Mouse (Mus musculus) hindbrain, embryonic 12.5 days (tissue): ENCODE data around the gene Tmem184a. TPM values are rescaled to one million over a fixed set of nuclear protein-coding genes. Genes with fewer than 3 reads are reported as not detected.

Experiments used
- ATAC-seq: fragments of 200-750 bp; cut with Nextera tagmentation; 2 replicates; pipeline ENCODE4 v1.8.0; 2017; ENCODE audit warnings: moderate TSS enrichment; ENCODE audit not compliant: low FRiP score
- H3K27ac ChIP-seq: fragments of 300-500 bp; sonication (generic); 2 replicates; pipeline ENCODE4 v1.5.1; 2016; ENCODE audit warnings: mild to moderate bottlenecking
- H3K27me3 ChIP-seq: fragments of 300-500 bp; sonication (generic); 2 replicates; pipeline ENCODE4 v1.6.1; 2016; ENCODE audit warnings: mild to moderate bottlenecking
- H3K36me3 ChIP-seq: fragments of 300-500 bp; sonication (generic); 2 replicates; pipeline ENCODE4 v1.6.1; 2016; ENCODE audit warnings: mild to moderate bottlenecking
- H3K4me1 ChIP-seq: fragments of 300-500 bp; sonication (generic); 2 replicates; pipeline ENCODE4 v1.6.1; 2016
- H3K4me2 ChIP-seq: fragments of 300-500 bp; sonication (generic); replicated peaks from 2 replicates; pipeline ENCODE4 v1.6.1; 2016; ENCODE audit warnings: mild to moderate bottlenecking
- H3K4me3 ChIP-seq: fragments of 300-500 bp; sonication (generic); 2 replicates; pipeline ENCODE4 v1.5.1; 2016; ENCODE audit warnings: mild to moderate bottlenecking
- H3K9ac ChIP-seq: fragments of 300-500 bp; sonication (generic); 2 replicates; pipeline ENCODE4 v1.6.1; 2016; ENCODE audit warnings: mild to moderate bottlenecking, moderate library complexity
- H3K9me3 ChIP-seq: fragments of 300-500 bp; sonication (generic); replicated peaks from 2 replicates; pipeline ENCODE4 v1.6.1; 2016; ENCODE audit warnings: mild to moderate bottlenecking
- WGBS: fragments of 180-500 bp; shearing (Covaris S2); methylation state at CpG from one replicate; pipeline ENCODE4 v1.1.7; 2016; 5-methylcytosine and 5-hydroxymethylcytosine counted together
- polyA plus RNA-seq: library from polyadenylated mRNA; unstranded; fragments of >200 nt; fragmentation: Nextera tagmentation; extraction: Ambion mirVana; gene quantifications from 2 replicates; pipeline ENCODE4 v1.2.1, GENCODE M21; 2016

Gene Tmem184a
- polyA plus RNA-seq, 1 experiment from 2014 or later: 1.4 TPM

DNA sequence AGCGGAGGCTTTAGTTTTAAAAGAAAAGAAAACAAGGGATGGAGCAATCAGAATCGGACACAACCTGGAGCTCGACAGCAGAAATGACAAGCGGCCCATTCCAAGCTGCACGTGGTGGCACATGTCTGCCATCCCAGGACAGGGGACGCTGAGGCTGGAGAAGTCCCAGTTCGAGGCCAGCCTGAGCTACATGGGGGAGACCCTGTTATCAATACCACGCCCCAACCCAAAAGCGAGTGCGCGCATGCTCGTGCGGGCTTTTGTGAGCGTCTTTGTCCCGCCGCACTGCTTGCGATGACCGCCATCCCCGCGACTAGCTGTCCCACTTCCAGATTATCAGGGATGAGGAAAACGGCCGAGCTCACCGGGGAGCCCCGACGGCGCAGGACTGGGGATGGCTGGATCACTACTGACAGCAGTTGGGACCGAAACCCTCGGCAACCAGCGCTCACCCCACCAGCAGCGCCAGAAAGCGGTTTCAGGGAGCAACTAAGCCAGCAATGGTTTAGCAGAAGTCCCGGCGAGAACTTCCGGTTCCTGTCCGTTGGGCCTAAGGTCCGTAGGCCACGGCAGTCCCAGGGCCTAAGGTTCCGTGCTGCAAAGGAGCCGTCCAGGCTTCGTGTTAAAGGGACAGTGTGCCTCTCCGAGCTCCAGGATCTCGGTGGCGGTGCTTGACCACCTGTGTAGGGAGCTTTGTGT lies 6.8 kb upstream of the Tmem184a start, which contains the start of the genes Gm26938 and Psmg3:
Gm26938 (minus strand) TSS at position 51 of the 699 bp plus-strand sequence.
Psmg3 (minus strand) TSS at position 529 of the 699 bp plus-strand sequence.
- H3K36me3 ChIP-seq: peaks cover 30% of the 10 kb centered on the region
- ATAC-seq: peak; percentile 71
- peak within 1 kb of the TSS; percentile 77 for H3K27ac ChIP-seq
- H3K4me1 ChIP-seq: peaks cover 16% of the 10 kb centered on the region
- H3K9ac ChIP-seq: peak within 1 kb of the TSS; percentile 81
- peak within 1 kb of the TSS; percentile 93 for H3K4me2 ChIP-seq
- no peaks in the 10 kb centered on the region for H3K27me3 ChIP-seq
- H3K4me3 ChIP-seq: peak within 1 kb of the TSS; percentile 86
- WGBS: under 1% methylated on average over 43 of the region's 43 CpGs
- no peaks in the 10 kb centered on the region for H3K9me3 ChIP-seq

DNA sequence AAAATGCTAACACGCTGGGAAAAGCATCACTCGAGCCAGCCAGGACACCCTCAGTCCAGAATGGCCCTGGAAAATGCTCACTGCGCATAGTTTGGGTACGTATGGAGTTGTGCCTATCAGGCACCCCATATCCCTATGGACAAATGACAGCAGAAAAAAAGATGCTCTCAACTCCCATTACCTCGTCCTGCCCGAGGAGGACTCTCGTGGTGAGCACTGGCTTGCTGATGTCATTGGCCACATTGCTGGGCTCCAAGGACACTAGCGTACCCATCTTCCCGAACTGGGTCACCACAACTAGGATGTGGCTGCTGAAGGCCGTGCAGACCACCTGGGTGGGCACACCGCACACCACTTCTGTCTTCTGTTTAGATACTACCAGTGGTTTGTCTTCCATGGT lies 6.2 kb upstream of the Tmem184a start:
- Histone ChIP-seq H3K27ac (no peak overlapping the region), H3K27me3 (no peaks in the 10 kb centered on the region), H3K4me2 (peak overlapping the region; percentile 93), H3K9me3 (no peaks in the 10 kb centered on the region), H3K4me1 (peaks cover 16% of the 10 kb centered on the region), H3K9ac (peak overlapping the region; percentile 81), H3K36me3 (peaks cover 33% of the 10 kb centered on the region), H3K4me3 (peak overlapping the region; percentile 86)
- no peak for ATAC-seq
- 50% methylated on average over 11 of the region's 11 CpGs for WGBS

DNA sequence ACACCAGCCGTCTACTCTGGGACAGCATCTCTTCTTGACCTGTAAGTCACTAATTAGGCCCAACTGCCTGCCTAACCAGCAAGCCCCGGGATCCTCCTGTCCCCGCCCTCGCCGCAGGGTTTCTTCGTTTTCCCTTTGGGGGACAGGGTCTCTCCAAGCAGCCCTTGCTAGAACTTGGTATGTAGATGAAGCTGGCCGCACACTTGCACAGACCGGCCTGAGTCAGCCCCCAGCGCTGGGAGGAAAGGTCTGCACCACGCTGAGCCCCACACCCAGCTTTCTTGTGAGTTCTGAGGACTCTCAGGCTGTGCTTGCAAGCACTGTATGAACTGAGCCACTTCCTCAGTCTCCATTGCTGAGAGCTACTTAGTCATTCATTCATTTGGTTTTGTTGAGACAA lies 4.8 kb upstream of the Tmem184a start:
- no peak overlapping the region for H3K9ac ChIP-seq
- H3K27ac ChIP-seq: no peak overlapping the region
- no peak for ATAC-seq
- peaks cover 16% of the 10 kb centered on the region for H3K4me1 ChIP-seq
- H3K4me3 ChIP-seq: no peak overlapping the region
- 90% methylated on average over 10 of the region's 10 CpGs for WGBS
- no peaks in the 10 kb centered on the region for H3K27me3 ChIP-seq
- no peak overlapping the region for H3K4me2 ChIP-seq
- H3K36me3 ChIP-seq: peaks cover 40% of the 10 kb centered on the region
- no peaks in the 10 kb centered on the region for H3K9me3 ChIP-seq

DNA sequence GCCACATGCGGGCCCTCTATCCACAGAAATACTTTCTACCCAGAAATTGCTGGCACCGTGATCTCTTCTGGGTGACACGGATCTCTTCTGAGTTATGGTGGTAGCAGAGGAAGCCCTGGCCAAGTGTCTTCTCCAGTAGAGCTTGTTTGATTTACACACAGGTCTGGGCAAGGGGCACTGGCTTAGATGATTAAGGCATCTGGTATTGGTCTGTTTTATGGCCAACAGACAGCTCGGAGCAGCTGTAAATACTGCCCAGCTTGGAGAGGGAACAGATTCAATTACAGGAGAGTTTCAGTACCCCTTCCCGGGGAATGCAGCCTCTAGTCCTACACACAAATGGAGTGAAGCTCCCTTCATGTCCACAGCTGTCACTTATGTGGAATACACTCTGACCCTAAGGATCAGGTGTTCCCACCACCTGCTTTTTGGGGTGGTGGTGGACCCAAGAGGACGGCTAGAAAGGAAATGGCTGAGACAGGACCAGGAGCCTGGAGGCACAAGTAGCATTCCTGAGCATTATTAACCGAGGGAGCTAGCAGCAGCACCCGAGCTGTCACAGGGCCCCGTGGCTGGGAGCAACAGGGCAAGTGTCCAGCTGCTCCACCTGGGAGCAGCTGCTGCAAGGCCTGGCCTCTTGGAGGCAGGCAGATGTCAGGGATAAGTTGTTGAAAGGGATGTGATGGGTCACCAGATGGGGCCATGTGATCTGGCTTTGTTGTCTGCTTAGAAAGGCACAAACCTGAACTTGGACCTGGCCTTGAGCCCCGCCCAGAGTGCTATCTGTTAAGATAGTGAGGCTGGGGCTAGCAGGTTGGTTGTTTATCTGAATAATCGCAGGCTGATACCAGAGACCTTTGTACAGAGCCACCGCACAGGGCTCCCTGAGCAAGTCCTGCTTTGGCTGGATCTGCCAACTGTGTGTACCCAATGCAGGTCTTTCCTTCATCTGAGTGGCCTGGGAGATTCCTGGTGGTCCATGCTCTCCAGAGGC lies 2.0 kb upstream of the Tmem184a start:
- peaks cover 14% of the 10 kb centered on the region for H3K4me1 ChIP-seq
- no peaks in the 10 kb centered on the region for H3K27me3 ChIP-seq
- H3K9me3 ChIP-seq: no peaks in the 10 kb centered on the region
- H3K4me3 ChIP-seq: no peak overlapping the region
- no peak for ATAC-seq
- H3K4me2 ChIP-seq: no peak overlapping the region
- peaks cover 40% of the 10 kb centered on the region for H3K36me3 ChIP-seq
- no peak overlapping the region for H3K27ac ChIP-seq
- no peak overlapping the region for H3K9ac ChIP-seq
- 80% methylated on average over 12 of the region's 12 CpGs for WGBS

DNA sequence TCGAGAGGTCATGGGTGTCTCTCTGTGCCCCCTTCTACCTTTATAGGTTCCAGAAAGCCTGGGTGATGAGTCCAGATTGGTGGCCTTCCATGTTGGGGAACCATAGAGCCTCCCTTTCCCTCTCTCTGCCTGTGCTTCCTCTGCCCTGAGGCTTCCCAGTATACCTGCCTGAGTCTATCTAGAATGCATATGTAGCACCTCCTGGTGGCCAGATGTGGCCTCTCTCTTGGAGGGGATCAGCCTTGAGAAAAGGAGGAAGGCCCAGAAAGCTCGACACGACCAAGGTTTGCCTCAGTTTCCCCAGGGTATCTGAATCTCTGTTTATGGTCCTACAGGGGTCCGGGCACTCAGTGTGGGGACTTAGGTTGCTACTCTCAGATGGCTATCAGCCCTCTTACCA lies 916 bp downstream of the Tmem184a start:
- Histone ChIP-seq H3K27me3 (peaks cover 29% of the 10 kb centered on the region), H3K4me1 (no peaks in the 10 kb centered on the region), H3K9ac (no peak overlapping the region), H3K9me3 (no peaks in the 10 kb centered on the region), H3K36me3 (peaks cover 33% of the 10 kb centered on the region), H3K4me3 (no peak overlapping the region), H3K4me2 (no peak overlapping the region), H3K27ac (no peak overlapping the region)
- WGBS: 57% methylated on average over 4 of the region's 4 CpGs
- no peak for ATAC-seq

DNA sequence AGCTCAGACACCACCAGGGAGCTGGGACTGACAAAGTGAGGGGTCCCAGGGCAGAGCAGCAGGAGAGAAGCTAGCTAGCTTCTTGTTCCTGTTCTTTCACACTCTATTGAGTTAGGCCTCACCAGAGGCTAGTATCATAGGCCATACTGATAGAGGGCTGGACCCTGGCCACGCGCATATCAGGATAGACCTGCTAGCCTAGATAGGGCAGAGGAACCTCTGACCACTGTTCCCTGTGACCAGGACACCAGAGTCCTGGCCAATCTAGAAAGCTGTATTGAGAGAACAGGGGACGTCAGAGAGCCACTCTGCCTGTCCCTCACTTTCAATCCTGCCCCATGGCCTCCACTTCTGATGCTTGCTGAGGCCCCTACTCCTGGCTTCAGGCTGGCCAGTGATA lies 1.7 kb downstream of the Tmem184a start:
- H3K36me3 ChIP-seq: peaks cover 26% of the 10 kb centered on the region
- WGBS: 80% methylated on average over 3 of the region's 3 CpGs
- no peak overlapping the region for H3K4me2 ChIP-seq
- ATAC-seq: no peak
- no peak overlapping the region for H3K27ac ChIP-seq
- no peaks in the 10 kb centered on the region for H3K9me3 ChIP-seq
- peaks cover 36% of the 10 kb centered on the region for H3K27me3 ChIP-seq
- H3K9ac ChIP-seq: no peak overlapping the region
- no peak overlapping the region for H3K4me3 ChIP-seq
- H3K4me1 ChIP-seq: no peaks in the 10 kb centered on the region

DNA sequence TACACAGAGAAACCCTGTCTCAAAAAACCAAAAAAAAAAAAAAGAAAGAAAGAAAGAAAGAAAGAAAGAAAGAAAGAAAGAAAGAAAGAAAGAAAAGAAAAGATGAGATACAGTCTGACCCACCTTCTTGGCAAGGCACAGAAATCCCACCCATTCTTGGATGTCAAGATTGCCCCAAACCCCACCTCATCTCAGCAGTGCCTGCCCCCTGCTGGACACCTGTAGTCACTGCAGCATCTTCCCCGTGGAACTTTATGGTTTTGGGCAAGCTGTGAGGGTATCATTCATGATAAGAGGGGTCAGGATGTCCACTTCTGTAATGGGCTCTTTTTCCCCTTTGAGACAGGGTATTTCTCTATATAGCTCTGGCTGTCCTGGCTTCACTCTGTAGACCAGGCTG lies 2.4 kb downstream of the Tmem184a start:
- 15% methylated on average over 1 of the region's 1 CpGs for WGBS

DNA sequence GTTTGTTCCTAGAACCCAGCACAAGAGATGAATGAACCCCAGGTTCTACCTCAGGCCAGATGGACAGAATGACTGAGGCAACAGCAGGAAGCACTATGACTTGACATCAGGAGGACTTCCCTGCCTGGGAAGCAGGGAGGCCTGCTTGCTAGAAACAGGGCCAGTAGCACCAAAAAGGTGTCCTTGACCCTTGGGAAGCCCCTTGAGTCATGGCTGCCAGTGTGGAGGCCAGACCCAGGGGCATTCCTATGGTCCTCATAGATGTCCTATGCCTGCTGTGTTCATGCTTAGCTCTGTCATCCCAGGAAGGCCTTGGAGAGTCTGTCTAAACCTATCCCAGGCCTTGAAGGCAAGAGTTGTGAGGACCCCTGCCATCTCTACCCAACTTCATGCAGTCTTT lies 3.3 kb downstream of the Tmem184a start:
- Histone ChIP-seq H3K4me3 (no peak overlapping the region), H3K9ac (no peak overlapping the region)
- ATAC-seq: no peak

More for the DNA sequence above, 2.4 kb downstream of the Tmem184a start:
- no peaks in the 10 kb centered on the region for H3K4me1 ChIP-seq
- peaks cover 44% of the 10 kb centered on the region for H3K27me3 ChIP-seq
- no peaks in the 10 kb centered on the region for H3K9me3 ChIP-seq
- H3K36me3 ChIP-seq: peaks cover 18% of the 10 kb centered on the region
- no peak for ATAC-seq
- H3K4me2 ChIP-seq: no peak overlapping the region
- no peak overlapping the region for H3K4me3 ChIP-seq
- no peak overlapping the region for H3K9ac ChIP-seq
- no peak overlapping the region for H3K27ac ChIP-seq

DNA sequence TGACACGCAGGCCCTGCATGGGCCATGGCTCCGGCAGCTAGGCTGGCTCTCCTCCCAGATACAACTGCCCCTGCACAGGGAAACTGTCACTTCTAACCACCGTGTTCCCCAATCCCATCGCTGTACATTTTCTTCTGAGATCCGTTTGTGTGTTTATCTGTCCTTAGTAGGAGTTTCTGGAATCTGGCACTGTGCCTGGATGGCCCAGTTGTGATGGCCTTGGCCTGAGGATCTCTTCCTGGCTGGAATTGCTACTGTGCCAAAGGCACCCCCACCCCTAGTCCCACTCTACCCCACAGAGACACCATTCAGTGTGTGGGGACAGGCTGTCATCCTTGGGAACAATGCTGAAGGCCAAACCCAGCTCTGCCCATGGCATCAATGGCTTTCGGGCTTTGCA lies 3.8 kb downstream of the Tmem184a start:
- 0 out of 2 replicates have a peak, but pooled peaks cover 7% of the 10 kb centered on the region for H3K36me3 ChIP-seq
- no peak overlapping the region for H3K4me2 ChIP-seq
- H3K27ac ChIP-seq: no peak overlapping the region
- no peaks in the 10 kb centered on the region for H3K4me1 ChIP-seq
- WGBS: 85% methylated on average over 6 of the region's 6 CpGs
- H3K4me3 ChIP-seq: no peak overlapping the region
- H3K9me3 ChIP-seq: no peaks in the 10 kb centered on the region
- ATAC-seq: no peak
- peaks cover 54% of the 10 kb centered on the region for H3K27me3 ChIP-seq
- H3K9ac ChIP-seq: no peak overlapping the region

More for the DNA sequence above, 3.3 kb downstream of the Tmem184a start:
- Histone ChIP-seq H3K27ac (no peak overlapping the region), H3K36me3 (peaks cover 9% of the 10 kb centered on the region; the same call in 1 of the 2 replicates), H3K4me1 (no peaks in the 10 kb centered on the region), H3K9me3 (no peaks in the 10 kb centered on the region), H3K4me2 (no peak overlapping the region), H3K27me3 (peaks cover 52% of the 10 kb centered on the region)

DNA sequence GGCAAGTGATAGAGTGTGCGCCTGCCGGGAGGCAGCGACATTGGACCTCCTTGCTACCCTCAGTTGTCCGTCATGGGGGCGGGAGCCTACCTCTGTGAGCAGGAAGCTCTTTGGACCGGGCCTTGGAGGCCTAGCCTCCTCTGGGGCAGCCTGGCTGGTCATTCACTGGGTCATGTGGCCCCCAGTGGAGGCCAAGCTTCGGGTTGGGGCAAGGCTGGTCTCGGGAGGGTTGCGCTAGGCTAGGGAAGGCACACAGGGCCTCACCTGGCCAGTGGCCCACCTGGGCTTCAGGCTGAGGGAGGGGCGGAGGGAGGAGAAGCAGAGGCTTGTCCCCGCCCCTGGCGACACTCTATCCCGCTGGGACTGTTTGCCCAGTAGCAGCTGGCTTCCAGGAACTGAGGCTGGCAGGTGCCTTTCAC lies 5.7 kb downstream of the Tmem184a start:
- 9% methylated on average over 13 of the region's 13 CpGs for WGBS
- Histone ChIP-seq H3K4me3 (no peak overlapping the region), H3K4me1 (no peaks in the 10 kb centered on the region), H3K9ac (no peak overlapping the region), H3K36me3 (no peaks in the 10 kb centered on the region), H3K27me3 (peaks cover 54% of the 10 kb centered on the region), H3K9me3 (no peaks in the 10 kb centered on the region), H3K27ac (no peak overlapping the region), H3K4me2 (no peak overlapping the region)
- ATAC-seq: no peak

DNA sequence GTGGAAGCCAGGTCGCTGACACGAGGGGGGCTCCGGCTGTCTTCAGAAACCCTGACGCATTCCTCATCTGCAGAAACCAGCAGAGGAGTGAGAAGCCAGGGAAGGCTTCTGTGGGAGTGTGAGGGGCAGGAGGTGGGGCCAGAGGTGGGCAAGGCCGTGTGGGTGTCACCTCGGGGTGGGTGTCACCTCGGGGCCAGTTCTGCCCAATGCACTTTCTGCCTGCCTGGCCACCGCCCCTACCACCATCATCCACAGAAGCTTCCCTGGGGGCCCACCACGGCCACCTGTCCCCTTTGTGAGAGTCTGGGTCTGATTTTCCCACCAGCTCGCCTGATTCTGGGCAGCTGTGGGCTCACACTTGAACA lies 6.6 kb downstream of the Tmem184a start:
- H3K9me3 ChIP-seq: no peaks in the 10 kb centered on the region
- no peaks in the 10 kb centered on the region for H3K4me1 ChIP-seq
- no peak overlapping the region for H3K4me3 ChIP-seq
- 42% methylated on average over 10 of the region's 10 CpGs for WGBS
- H3K27me3 ChIP-seq: peaks cover 54% of the 10 kb centered on the region
- ATAC-seq: no peak
- no peak overlapping the region for H3K9ac ChIP-seq
- no peak overlapping the region for H3K27ac ChIP-seq
- no peaks in the 10 kb centered on the region for H3K36me3 ChIP-seq
- no peak overlapping the region for H3K4me2 ChIP-seq

DNA sequence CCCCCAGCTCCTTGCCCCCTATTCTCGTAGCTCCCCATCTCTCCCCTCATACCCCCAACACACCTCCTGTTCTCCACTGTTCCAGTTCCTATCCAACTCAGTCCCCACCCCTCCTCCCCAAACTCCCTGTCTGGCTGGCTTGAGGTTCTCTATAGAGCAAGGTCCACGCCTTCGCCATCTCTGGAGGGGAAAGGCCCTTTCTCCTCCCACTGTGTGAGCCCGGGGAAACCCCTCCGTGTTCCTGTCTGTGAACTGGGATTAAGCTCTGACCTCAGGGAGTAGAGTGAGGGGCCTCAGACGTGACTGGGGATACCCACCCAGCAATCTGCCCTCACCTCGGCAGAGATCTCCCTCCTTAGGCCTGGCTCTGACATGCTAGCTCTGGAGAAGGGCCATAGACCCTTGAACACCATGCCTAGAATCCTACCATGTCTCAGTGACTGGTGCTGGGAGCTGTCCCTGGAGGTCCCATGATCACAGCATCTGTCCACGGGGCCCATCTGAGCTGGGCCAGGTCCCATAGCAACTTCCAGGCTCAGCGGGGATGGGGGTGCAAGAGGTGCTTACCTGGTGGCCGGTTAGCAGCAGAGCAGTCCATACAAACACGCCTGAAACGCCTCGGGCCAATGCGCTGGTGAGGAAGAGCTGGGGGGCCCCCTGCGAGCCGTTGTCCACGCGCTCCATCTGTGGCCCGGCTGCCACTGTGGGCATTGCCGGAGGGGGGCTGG lies 7.2 kb downstream of the Tmem184a start:
- Histone ChIP-seq H3K27ac (no peak overlapping the region), H3K4me3 (no peak overlapping the region), H3K9me3 (no peaks in the 10 kb centered on the region), H3K9ac (no peak overlapping the region), H3K27me3 (peaks cover 54% of the 10 kb centered on the region), H3K4me1 (no peaks in the 10 kb centered on the region), H3K4me2 (no peak overlapping the region), H3K36me3 (no peaks in the 10 kb centered on the region)
- no peak for ATAC-seq
- 72% methylated on average over 20 of the region's 20 CpGs for WGBS
